Mouse (Mus musculus) bone marrow macrophage, adult 2 months (primary cell): ENCODE data around the gene Bri3.

Source experiments
- CTCF ChIP-seq: IDR thresholded peaks from 2 replicates; pipeline ENCODE4 v1.5.1; 2012; ENCODE audit warnings: low read depth, mild to moderate bottlenecking, low read length, moderate library complexity
- POLR2A ChIP-seq: IDR thresholded peaks from 2 replicates; pipeline ENCODE4 v1.6.1; 2012; ENCODE audit warnings: mild to moderate bottlenecking, low read depth, low read length, borderline replicate concordance

DNA sequence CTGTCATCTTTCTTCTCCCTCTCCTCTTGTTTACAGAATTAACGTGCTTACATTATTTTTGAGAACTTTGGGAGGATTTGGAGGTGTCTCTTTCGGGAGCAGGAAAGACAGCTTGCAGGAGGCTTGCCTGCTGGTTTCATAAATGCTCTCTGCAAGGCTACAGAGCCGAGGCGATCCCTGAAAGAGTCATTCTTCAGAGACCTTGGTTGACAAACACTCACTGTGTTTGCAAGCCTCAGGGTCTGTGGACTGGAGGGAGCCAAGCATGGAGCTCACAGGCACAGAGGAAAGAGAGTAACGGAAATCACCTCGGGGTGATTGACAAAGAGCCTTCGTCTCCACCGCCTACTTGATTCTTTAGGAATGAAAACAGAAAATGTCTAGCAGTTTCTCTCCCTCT lies 175.8 kb downstream of the Bri3 start:
- TF ChIP-seq POLR2A: no peak
- no peak for TF ChIP-seq CTCF
